Mouse (Mus musculus) liver, embryonic 14.5 days (tissue): Measurements from ENCODE around the gene Crtam.

ENCODE experiments used
- CTCF ChIP-seq: IDR thresholded peaks from 2 replicates; pipeline ENCODE4 v1.5.1; 2016; ENCODE audit warnings: antibody characterized with exemption, low read depth, control low read depth
- EP300 ChIP-seq: IDR thresholded peaks from 2 replicates; pipeline ENCODE4 v1.6.1; 2016; ENCODE audit warnings: antibody characterized with exemption, low read depth

DNA sequence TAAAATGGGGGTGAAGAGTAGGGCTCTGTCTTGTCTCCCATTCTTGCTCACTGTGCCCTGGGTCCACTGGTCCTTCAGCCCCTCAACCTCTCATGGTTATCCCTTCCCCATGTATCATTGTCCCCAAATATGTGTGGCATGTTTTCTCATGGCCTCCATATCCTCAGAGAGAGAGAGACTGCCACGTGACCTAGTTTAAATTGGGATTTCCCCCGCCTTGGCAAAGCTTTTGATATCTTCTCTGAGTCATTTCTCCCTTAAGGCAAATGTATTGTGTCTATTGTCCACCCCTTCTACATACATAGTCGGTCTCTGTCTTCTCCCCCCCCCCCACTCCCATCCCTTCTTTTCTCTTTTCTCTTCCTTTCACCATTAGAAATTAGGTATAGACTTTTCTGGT is 71.1 kb downstream of the Crtam start:
- TF ChIP-seq CTCF (no peak), EP300 (no peak)
